Mouse (Mus musculus): Measurements from ENCODE around the gene Eif3b. TPM values are rescaled to one million over a fixed set of nuclear protein-coding genes. Genes with fewer than 3 reads are reported as not detected.

Gene Eif3b
- polyA plus RNA-seq, 1 experiment, result 98.8 TPM

GRCm38 (mm10) chr5:140491142-140491541 lies 72.0 kb downstream of the Eif3b start:
- DNase-seq (ENCODE audit: low spot score), result no peak

- no peak for DNase-seq (ENCODE audit: low spot score)
Measured at GRCm38 (mm10) chr5:140492684-140493233, 73.6 kb downstream of the Eif3b start.

Other genes with a start within 250 kb of the Eif3b start
- 13.2 and 13.8 TPM in 2 replicates for gene Mad1l1, start 97.8 kb upstream of the Eif3b start, polyA plus RNA-seq (2012; rRNA removed)
- gene Nudt1, start 97.7 kb upstream of the Eif3b start, polyA plus RNA-seq (2012; rRNA removed), result 19.0 and 21.6 TPM in 2 replicates
- gene Mrm2, start 87.4 kb upstream of the Eif3b start, polyA plus RNA-seq (2012; rRNA removed), result 11.8 and 12.0 TPM in 2 replicates
- gene Snx8, start 30.1 kb upstream of the Eif3b start, polyA plus RNA-seq (2012; rRNA removed), result 18.6 and 19.4 TPM in 2 replicates
- 0.96 and 1.0 TPM in 2 replicates for gene Gm4869, start 26.3 kb downstream of the Eif3b start, polyA plus RNA-seq (2012; rRNA removed)
- 54.6 and 76.8 TPM in 2 replicates for gene Chst12, start 86.2 kb downstream of the Eif3b start, polyA plus RNA-seq (2012; rRNA removed)
- not detected in 2 replicates for gene Grifin, start 145.7 kb downstream of the Eif3b start, polyA plus RNA-seq (2012; rRNA removed)
- 20.6 and 23.6 TPM in 2 replicates for gene Lfng, start 188.0 kb downstream of the Eif3b start, polyA plus RNA-seq (2012; rRNA removed)
- gene Ttyh3, start 229.7 kb downstream of the Eif3b start, polyA plus RNA-seq (2012; rRNA removed), result 11.7 and 24.4 TPM in 2 replicates

All from urinary bladder, adult 2 months (tissue).